Mouse (Mus musculus) B cell, adult 2 months (primary cell): Measurements from ENCODE around the gene Cox6a1.
"Not testable (repeated sequence)": the region's sequence is repeated elsewhere in the genome, so short reads cannot be mapped to it uniquely, and the experiment has no call there.

Experiments
- DNase-seq, 2 experiments: peaks; one replicate each; pipeline ENCODE4 v3.0.0; 2022

Gene Cox6a1

DNA sequence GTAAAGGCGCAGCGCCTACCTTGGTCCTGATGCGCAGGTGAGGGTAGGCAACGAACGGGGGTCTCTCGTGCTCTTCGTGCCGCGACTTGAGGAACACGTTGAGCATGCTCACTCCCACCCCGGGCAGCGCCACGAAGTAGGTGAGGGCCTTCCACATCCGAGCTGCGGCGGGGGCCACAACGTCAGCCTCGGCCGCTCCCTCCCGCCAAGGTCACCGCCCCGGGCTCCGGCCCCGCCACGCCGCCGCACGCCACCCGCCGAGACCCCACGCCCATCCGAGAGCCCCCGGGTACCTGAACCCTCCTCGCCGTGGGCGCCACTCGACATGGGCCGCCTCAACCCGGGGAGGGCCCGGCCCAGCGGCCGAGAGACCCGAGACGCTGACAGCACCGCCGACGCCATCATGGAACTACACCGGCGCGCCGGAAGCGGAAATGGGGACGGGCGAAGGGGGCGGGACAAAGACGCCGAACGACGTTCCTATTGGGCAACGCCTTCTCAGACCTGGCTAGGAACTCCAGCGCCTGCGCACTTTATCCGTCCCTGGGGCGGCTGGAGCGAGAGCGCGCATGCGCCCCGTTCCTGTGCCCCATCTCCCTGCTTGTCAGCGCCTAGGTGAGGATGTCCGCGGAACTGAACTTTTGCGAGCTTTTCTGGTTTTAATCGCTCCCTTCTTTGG lies at the start of gene Cox6a1:
TSS of gene Cox6a1 (minus strand) at position 436 of the 679 bp plus-strand sequence.
- peak; percentile 98 for DNase-seq

DNA sequence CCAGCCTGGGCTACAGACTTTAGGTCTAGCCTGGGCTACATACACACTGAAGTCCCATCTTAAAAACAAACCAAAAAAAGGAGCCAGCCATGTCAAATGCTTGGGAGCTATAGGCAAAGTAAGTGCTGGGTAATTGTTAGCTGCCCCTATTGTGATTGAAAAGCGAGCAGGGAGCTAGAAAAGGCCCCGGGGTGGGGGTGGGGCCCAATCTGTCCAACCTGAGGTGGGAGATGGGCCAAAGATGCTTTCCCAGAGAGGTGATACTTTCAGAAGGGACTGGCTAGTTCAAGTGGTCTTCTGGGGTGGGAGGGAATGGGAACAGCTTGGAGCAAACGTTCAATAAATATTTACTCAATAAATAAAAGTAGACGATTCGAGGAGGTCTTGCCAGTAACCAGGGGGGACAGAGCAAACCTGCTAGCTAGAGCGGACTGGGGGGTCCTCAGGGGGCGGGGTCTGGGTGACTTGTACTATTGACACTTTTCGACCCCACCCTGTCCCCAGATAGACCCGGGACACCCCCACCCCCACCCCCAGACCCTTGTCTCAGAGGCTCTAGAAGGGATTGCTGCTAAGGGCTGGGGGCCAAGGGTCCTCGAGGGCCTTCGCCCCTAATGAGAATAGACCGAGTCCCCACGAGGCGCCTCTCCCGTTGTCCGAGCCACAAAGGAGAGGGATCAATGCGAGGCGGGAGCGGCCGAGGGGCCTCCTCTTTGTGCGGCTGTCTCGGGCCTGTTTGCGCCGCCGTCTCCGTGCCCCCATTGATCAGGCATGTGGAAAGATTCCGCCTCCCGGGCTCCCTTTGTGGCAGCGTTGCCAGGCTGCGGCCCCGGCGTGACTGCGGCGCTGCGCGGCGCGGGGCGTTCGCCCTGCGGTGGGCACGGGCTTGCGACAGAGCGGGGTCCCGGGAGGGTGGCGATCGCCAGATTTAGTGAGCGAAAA lies 49.3 kb upstream of the Cox6a1 start:
- no peak for DNase-seq

DNA sequence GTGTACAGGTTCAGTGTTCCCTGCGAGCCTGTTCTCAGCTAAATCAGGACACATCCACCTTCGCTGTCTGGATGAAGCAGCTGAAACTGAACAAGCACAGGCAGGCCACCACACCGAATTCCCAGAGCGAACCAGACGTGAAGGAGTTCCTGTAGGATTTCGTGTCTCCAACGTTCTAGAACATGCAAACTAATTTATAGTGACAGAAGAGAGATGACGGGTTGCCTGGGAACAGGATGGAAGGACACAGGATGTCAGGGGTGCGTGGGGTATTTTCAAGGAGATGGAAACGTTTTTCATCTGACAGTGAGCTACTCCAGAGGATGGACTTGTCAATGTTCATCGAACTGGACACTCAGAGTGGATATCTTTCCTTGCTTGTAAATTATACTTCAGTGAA lies 47.9 kb upstream of the Cox6a1 start:
- DNase-seq: no peak

DNA sequence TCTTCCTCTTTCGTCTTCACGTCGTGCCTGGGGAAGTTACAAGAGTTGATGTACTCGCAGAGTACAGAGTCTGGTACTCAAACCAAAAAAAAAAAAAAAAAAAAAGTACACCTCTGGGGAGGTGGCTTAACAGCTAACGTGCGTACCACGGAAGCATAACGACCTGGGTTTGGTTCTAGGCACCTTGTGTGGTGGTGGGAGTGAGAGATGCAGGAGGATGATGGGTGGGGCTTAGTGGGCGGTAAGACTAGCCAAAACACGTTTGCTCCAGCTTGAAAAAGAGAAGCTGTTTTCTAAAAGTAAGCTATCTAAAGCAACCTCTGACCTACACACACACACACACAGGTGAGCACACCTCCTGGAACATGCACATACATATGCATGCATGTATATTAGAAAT lies 46.1 kb upstream of the Cox6a1 start:
- no peak for DNase-seq

DNA sequence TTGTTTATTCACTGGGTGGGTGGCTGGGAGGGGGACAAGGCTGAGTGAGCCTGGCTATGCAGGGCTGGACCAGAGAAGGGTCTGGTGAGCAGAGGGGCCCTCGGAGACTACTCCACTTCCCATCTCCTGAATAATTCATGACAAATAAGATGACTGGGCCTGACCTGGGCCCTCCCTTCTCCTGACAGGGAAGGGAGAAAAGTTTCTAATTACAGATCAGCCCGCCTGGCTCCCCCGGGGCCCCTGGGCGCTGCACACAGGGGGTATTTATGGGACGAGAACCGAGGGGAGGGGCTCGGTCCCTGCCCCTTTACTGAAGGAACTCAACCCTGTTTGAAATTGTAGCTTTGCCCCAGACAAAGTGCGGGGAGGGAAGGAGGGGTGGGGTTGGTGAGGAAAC lies 45.4 kb upstream of the Cox6a1 start:
- no peak for DNase-seq

DNA sequence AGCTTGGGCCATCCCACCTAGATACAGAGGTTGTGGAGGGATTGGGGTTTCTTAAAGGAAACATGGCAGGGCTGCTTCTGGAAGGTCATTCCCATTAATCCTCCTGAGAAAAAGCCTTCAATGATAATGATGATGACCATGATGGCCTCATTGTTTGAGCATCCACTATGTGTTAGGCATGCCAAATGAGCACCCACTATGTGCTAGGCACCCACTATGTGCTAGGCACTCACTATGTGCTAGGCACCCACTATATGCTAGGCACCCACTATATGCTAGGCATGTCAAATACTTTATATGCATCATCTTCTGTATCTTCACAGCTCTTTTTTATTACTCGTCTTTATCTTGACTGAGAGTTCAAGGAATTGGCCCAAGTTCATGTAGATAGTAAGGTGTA lies 44.2 kb upstream of the Cox6a1 start:
- DNase-seq: no peak

DNA sequence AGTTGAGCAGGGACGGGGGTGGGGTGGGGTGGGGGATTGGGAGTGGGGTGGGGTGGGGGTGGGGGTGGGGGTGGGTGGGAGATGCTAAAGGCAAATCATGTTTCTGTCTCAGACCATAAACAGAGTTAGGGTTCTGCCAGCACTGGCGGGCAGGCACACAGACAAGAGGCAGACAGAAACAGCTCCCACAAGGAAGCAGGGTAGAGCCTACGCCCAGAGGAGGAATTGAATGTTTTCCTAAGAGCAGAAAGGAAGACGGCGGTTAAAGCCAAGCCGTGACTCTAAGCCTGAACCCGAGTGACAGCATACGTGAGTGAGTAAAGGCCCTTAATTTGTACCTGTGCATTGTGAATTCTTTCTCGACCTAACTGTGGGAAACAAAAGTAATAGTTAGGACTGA lies 43.2 kb upstream of the Cox6a1 start:
- DNase-seq: no peak

DNA sequence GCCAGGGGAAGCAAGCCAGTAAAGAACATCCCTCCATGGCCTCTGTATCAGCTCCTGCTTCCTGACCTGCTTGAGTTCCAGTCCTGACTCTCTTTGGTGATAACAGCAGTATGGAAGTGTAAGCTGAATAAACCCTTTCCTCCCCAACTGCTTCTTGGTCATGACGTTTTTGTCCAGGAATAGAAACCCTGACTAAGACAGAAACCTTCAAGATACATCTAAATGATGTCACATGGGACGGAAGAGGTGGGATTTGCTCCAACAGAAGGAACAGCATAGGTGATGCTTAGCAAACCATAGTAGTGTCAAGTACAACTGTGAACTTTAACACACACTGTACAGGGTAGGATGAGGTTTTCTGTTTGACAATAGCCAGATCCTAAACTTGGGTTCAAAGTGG lies 30.1 kb upstream of the Cox6a1 start:
- not testable (repeated sequence) for DNase-seq

DNA sequence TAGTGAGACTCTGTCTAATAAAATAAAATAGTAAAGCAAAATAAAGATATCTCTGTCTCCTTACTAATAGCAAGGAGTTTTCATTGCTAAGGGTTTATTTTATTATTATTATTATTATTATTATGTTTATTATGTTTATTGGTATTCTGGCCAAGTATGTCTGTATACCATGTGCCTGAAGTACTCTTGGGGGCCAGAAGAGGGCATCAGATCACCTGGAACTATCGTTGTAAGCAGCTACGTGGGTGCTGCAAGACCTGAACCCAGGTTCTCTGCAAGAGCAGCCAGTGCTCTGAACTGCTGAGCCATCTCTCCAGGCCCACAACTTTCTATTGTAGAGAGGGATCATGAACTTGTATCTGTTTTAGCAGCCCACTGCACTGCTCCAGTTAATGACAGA lies 26.7 kb upstream of the Cox6a1 start:
- no peak for DNase-seq

DNA sequence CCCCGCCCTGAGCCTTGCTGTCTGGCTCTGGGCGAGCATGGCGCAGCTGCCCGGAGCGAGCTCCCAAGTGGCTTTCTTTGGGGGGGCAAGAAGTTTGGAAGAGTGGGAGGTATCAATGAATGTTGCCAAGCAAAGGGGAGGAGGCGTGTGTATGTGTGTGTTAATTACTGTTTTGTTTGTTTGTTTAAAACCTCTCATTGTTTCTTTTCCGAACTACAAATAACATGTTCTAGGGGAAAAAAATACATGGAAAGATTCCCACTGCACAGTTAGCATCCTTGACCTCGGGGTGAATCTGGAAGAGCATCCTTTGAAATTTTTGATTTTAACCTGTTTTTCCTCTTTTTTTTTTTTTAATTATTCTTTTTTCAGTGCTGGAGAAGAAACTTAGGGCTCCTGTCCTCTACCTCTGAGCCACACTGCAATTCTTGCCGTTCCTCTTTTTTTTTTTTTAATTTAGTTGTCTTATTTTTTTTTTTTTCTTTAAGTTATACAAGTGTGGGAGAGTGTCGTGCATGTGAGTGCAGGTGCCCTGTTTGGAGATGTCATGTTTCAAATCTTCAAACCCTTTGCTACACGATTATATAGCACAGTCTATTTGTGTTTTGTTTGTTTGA lies 25.5 kb upstream of the Cox6a1 start:
- DNase-seq: no peak

DNA sequence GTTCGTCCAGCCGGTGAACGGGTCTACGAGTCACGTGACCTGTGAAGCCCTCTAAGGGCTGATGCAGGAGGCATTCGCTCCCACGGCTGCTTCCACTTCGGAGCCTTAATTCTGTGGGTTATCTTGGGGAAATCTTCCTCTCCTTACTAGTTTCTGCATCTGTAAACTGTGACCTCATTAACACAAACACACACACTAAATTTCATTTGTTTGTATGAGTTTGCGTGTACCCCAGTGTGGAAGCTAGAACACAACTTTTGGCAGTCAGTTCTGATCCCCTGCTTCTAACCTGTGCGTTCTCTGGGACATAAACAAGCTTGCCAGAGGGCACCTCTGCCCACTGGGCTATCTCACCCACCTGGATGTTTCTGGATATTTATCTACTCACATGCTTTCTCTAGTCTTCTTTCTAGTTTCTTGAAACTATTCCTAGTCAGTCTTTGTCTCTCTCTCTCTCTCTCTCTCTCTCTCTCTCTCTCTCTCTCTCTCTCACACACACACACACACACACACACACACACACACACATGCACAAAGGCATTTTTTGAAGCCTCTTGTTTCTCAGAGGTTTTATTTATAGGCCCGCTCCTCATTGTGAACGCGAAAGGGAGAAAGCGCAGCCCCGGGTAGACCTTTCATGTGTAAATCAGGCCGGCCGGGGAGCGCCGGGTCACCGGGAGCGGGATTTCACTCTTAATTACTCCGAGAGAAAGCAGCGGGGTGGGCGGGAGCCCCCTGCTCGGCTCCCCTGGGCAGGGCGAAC lies 24.8 kb upstream of the Cox6a1 start:
- DNase-seq: no peak

DNA sequence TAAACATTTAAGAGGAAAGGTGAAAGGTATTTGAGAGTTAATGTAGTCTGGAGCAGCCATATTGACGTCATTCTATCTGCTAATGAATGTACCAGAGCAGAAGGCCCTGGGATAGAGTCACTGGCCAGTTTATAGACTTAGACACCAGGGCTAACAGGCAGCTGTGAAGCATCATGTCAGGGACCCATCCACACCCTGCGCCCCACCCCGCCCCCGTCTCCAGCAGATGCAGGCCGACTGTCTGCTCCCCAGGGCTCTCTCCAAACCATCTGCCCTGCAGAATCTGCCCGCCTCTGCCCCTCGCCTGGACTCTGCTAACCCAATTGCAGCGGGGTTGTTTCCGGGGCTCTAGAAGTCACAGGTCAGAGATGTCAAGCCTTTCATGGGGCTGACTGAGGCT lies 23.0 kb upstream of the Cox6a1 start:
- no peak for DNase-seq

DNA sequence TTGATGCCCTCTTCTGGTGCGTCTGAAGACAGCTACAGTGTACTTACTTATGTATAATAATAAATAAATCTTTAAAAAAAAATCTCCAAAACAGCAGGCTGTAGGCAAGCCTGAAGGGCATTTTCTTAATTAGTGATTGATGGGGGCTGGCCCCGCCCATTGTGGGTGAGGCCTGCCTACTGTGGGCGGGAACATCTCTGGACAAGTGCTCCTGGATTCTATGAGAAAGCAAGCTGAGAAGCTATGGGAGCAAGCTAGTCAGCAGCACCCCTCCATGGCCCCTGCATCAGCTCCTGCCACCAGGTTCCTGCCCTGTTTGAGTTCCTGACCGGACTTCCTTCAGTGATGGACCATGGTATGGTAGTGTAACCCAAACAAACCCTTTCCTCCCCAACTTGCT lies 16.0 kb upstream of the Cox6a1 start:
- DNase-seq: no peak

DNA sequence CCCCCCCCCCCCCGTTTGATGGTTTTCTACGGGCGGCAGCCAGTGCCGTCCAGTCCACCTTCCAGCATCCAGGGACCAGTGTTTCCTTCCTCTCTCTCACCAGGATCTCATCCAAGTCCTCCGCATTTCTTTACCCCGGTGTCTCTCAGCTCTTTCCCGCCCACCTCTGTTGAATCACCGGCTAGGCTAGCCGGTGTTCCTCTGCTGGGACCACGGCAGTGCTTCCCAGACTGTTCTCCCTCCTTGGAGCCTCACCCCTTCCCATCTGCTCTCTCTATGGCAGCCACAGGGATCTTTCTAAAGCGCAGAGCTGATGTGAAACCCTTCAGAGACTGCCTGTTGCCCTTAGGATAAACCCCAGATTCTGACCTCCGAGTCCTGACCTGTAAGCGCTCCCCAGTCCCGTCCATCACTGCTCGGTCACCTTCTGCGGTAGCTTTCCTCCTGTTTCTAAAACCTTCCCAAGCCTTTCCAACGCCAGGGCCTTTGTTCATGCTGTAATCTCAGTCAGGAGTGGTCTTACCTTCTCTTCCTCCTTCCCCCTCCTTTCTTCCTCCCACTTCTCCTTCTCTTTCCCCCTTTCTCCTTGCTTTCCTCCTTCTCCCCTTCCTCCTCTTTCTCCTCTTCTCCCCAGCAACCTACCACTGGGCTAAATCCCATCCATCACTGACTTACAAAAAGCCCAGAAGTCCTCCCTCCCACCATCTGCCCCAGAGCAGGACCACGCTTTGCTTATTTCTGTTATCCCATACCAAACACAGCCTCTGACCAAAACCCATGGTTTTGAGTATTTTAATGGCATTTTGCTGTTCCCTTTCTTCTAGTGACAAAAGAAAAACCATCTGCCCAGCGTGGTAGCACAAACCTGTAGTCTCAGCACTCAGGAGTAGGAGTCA lies 14.3 kb upstream of the Cox6a1 start:
- DNase-seq: no peak

DNA sequence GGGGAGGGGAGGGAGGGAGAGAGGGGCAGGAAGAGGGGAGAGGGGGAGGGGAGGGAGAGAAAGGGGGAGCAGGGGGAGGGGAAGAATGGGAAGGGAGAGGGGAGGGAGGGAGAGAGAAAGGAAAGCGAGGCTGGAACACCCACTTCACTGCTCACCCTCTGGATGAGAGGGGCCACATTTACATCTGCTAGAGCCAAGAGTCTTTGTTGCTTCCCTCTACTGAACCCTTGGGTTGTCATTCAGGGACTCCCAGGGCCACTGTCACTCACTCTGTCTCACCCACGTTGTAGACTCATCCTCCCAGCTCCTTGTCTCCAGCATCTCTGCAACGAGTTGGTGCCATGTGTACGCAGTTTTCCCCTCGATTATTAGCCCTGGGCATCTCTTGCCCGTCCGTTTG lies 13.4 kb upstream of the Cox6a1 start:
- DNase-seq: no peak

DNA sequence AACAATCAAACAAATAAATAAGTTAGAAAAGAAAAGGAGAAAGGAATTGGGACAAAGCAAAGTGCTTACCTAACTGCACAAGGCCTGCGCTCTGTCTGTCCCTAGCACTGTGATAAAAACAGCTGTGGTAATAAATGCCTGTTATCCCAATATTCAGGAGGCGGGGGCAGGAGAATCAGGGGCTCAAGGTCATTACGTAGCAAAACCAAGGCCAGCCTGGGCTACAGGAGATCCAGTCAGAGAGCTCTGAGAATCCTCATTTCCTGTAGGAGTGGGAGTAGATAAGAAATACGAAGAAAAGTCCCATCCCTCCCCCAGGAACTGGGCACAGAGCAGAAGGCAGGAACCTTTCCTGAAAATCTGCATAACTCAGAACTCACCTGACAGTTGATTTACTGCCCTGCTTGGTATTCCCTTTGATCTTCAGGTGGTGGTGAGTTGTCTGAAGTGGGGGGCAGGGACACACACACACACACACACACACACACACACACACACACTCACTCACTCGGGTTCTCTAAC lies 11.1 kb upstream of the Cox6a1 start:
- DNase-seq: no peak

DNA sequence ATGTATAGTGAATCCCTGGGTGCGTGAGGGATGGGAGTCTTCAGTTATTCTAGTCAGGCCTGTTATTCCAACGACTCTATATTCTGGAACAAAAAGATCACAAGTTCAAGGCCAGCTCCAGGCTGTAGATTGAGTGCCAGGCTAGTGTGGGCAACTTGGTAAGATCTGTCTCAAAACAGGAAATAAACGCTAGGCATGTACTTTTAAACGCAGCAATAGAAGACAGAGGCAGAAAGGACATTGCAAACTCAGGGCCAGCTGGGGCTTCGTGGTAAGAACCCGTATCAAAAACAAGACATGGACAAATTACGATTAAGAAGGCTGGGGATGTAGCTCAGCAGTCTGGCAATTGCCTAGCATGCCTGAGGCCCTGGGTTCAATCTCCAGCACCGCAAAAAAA lies 10.7 kb upstream of the Cox6a1 start:
- no peak for DNase-seq

DNA sequence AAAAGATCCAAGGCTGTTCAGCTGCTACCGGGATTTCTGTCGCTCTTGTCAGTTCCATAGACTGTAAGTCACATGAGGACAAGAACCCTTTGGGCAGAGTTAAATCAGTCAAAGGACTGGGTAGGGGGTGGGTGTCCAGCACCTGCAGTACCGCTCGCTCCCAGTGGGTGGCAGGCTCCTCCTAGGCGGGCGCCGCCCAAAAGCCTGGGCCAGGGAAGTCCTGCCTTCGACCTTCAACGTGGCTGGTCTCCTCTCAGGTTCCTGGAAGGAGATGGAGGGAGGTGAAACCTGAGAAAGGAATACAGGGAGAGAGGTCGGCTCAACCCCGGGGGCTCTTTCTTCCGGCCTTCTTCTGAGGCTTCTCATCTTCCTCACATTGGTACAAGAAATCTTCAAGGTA lies 10.1 kb upstream of the Cox6a1 start:
- DNase-seq: peak; percentile 91

DNA sequence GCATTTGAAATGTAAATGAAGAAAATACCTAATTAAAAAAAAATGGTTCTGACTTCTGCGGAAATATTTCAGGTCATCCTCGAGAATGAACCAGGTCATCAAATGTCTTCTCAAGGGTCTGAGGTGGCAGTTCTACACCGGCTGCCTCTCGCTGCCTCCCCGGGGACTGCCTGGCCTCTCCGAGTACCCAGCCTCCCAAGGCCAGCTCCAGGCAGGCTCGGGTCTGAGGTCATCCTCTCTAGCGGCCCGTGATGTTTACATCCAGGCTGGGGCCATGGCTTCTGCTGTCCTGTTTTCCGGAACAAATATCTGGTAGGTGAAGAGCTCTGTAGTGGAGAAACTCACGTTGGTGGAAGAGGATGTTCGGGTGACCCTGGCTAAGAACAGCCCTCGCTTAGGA lies 6.3 kb upstream of the Cox6a1 start:
- no peak for DNase-seq

DNA sequence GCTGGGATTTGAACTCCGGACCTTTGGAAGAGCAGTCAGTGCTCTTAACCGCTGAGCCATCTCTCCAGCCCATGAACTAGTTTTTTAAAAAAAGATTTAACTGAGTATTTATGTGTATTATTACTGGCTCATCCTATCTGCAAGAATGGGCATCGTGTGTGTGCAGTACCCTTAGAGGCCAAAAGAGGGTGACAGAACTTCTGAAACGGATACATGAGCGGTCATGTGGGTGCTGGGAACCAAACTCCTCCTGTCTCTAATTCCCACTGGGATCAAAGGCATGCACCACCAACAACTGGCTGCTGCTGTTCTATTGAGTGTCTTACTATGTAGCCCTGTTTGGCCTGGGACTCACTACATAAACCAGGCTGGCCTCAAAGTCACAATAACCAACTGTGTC lies 2.6 kb upstream of the Cox6a1 start:
- peak in 1 of 2 experiments; percentile 13 for DNase-seq

DNA sequence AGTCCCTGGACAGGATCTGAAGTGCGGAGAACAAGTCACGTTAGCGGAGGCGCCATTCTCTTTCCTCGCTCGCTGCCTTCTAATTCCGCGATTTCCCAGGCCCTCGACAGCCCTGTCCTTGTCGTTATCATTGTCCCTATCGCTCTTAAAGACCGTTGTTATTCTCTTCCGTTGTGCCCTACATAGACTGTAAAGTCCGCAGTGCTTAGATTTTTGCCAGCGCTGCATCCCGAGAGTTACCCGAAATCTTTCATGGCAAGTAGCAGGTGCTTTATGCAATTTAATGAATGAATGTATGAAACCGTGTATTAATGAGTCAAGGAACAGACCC lies 409 bp upstream of the Cox6a1 start:
- DNase-seq: no peak

DNA sequence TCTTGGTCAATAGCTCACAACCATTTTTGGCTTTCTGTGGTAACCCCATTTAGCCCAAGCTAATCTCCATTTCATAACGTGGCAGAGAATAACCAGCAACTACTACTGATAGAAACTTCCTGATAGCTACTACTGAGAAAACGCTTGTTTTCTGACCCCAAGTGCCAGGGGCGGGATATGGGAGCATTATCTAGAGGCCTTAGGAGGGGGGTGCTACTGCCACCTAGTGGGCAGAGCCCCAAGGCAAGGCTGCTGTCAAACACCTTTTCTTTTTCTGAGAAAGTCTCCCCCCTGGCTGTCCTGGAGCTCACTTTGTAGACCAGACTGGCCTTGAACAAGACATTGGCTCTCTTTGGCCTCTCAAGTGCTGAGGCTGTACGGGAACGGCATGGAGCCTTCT lies 1.2 kb downstream of the Cox6a1 start:
- DNase-seq: peak; percentile 90 to 91
